23 mouse cellular contexts compared by ENCODE assay signal in the genomic region with DNA sequence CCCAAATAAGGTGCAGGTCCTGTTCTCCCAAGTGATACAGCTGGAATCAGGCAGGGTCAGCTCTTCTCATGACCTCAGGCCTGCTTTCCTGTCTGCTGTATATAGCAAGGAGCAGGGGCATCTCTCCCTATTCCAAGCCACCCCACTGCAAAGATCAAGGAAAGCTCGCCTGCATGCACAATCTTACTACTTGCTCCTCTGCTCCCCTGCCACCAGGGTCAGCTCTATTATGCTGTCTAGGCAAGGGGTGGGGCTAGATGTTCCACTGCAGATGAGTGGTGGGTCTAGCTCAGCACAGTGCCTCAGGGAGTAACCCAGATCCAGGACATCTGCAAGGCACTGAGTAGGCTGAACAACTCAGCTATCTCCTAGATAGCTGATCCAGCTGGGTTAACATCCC.
"Had no signal": no experiment of that assay in that cellular context is flagged by ENCODE, and none has a peak within 500 bp of the region (broad histone marks: within the 10 kb centered on the region; RNA-seq: fewer than 3 reads in every experiment).

No protein-coding gene starts in this region.

- H3K4me2 ChIP-seq: limb, embryonic 12.5 days; liver, embryonic 12.5 days; liver, embryonic 15.5 days; lung, embryonic 15.5 days; neural tube, embryonic 12.5 days had no signal

- H3K27ac ChIP-seq: kidney, postnatal 0 days; layer of hippocampus, adult 2 months; left cerebral cortex, adult 2 months; limb, embryonic 12.5 days; liver, embryonic 12.5 days; liver, embryonic 15.5 days; lung, embryonic 15.5 days; neural tube, embryonic 12.5 days had no signal

- DNase-seq: kidney, adult 2 months; kidney, postnatal 25 days; layer of hippocampus, postnatal 36 days; liver; lung, adult 18-20 months; lung, postnatal 10 days; lung, postnatal 36 days; retina, postnatal 1 day; right cerebral cortex, postnatal 25 days; spleen, adult 18-20 months; thymus, adult 2 months; thymus, postnatal 14 days; thymus, postnatal 4 days had no signal

- H3K27me3 ChIP-seq: limb, embryonic 12.5 days; liver, embryonic 12.5 days; liver, embryonic 15.5 days; lung, embryonic 15.5 days; neural tube, embryonic 12.5 days had no signal

- H3K36me3 ChIP-seq: limb, embryonic 12.5 days; liver, embryonic 12.5 days; liver, embryonic 15.5 days; lung, embryonic 15.5 days; neural tube, embryonic 12.5 days had no signal

- ATAC-seq: intestine, postnatal 0 days; liver, embryonic 12.5 days; midbrain, embryonic 16.5 days had no signal

- H3K9ac ChIP-seq: limb, embryonic 12.5 days; liver, embryonic 12.5 days; liver, embryonic 15.5 days; lung, embryonic 15.5 days; neural tube, embryonic 12.5 days had no signal

- H3K4me1 ChIP-seq: limb, embryonic 12.5 days; liver, embryonic 12.5 days; liver, embryonic 15.5 days; lung, embryonic 15.5 days; neural tube, embryonic 12.5 days had no signal

- H3K9me3 ChIP-seq: limb, embryonic 12.5 days; liver, embryonic 12.5 days; liver, embryonic 15.5 days; lung, embryonic 15.5 days; neural tube, embryonic 12.5 days had no signal

- H3K4me3 ChIP-seq: layer of hippocampus, adult 2 months; left cerebral cortex, adult 2 months; limb, embryonic 12.5 days; liver, embryonic 12.5 days; liver, embryonic 15.5 days; lung, embryonic 15.5 days; neural tube, embryonic 12.5 days had no signal
